Mouse (Mus musculus) left cerebral cortex, adult 11 months (tissue): Measurements from ENCODE around the gene Hnrnpab.

Experiments
- DNase-seq: peaks from one replicate; pipeline ENCODE4 v3.0.0; 2022; ENCODE audit warnings: low spot score

Gene Hnrnpab

DNA sequence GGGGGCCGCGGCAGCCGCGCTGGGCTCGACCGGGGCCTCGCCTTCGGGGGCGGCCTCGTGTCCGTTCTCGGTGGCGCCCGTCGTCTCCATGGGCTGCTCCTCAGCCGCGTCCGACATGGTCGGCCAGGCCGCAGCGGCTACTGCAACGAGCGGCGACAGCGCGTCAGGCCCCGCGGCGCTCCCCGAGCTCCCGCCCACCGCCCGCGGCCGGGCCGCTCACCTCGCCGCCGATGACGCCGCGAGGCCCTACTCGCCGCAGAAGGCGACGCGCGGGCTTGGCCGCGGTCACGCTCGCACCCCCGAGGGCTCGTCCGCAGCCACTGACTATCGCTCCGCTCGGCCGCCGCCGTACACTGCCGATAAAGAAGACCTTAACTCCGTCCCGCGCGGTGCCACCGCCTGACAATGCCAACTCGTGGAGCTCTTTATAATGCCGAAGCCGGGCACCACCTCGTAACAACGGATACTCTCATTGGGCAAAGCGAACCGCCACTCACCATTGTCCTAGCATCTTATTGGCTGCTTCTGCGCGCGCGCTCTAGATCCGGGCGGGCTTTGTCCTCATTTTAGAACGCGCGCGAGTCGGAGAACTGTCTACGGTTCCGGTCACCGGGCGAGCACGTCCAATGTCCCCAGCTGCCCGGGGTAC, at the start of gene Hnrnpab:
Hnrnpab (minus strand) TSS at position 401 of the 649 bp plus-strand sequence.
- peak; percentile 98 for DNase-seq

DNA sequence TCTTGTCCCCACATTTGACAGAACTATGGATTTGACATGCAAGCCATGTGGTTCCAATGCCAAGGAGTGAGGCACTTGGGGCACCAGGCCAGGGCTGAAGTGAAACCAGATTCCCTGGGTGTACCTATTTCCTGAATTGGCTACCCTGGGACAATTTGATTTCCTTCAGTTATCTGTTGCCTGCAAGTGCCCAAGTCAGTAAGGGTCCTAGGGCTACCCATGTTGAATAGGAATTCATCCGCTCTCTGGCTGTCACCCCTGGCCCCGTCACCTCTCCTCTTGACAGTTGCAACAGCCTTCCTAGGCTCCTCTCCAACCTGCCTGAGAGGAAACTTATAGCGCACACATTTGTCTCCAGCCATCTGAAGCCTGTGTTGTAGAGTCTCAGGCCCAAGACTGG, 48.2 kb upstream of the Hnrnpab start:
- DNase-seq: no peak

GRCm38 (mm10) chr11:51653736-51654135, 47.1 kb upstream of the Hnrnpab start:
- no peak for DNase-seq

- DNase-seq: no peak
These were observed 46.3 kb upstream of the Hnrnpab start for GRCm38 (mm10) chr11:51652889-51653418.

GRCm38 (mm10) chr11:51650691-51651515, 44.3 kb upstream of the Hnrnpab start, which contains the start of the genes N4bp3 and D930048N14Rik:
Gene N4bp3, minus strand, starts transcription at chr11:51650842.
Gene D930048N14Rik, plus strand, starts transcription at chr11:51650954.
- DNase-seq: no peak

GRCm38 (mm10) chr11:51650261-51650660, 43.6 kb upstream of the Hnrnpab start:
- no peak for DNase-seq

DNA sequence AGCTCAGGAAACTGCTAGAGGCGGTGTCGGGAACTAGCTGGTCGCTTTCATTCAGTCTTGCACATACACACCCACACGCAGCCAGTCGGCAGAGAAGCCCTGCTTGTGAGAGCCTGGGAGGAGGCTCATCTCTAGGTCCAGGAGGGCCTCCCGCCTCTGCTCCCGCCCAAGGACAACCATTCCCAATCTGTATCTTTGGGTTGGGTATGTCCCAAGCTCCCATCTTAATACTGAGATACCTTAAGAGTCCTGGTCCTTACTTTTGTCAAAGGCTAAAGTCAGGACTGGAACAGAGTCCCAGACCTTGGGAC, 43.2 kb upstream of the Hnrnpab start:
- DNase-seq: no peak

DNA sequence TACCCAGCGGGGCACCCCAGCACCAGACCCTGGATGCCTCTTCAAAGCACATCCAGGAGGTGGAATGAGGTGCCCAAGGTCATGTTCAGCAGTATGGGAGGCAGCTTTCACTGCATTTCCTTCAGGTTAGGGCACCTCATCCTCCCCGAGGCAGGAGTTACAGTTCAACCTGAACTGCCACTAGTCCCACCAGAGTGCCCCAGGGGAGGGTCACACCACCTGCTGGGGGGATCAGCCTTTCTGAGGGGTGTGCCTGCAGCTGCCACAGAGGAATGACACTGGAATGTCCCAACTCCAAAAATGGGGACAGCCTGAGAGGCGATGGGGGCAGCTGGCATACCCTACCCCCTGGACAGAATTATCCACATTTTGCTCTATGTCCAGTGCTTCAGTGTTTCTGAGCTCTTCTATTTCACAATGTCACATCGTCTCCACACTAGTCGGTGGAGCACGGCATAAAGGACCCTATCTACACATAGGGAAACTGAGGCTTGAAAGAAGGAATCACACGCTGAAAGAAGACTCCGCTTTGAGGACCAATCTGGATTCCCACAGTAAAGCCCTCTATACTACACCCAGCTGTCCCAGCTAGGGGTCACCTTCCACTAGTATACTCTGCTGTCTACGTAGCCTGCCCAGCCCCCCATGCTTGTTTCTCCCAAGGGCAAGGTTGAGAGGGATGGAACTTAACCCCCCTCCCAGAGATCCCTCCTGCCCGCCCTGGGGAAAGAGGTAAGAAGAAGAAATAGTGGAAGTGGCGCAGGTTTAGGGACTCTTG, 42.7 kb upstream of the Hnrnpab start:
- DNase-seq: no peak

- DNase-seq: no peak
These were observed 41.9 kb upstream of the Hnrnpab start for GRCm38 (mm10) chr11:51648566-51648965.

DNA sequence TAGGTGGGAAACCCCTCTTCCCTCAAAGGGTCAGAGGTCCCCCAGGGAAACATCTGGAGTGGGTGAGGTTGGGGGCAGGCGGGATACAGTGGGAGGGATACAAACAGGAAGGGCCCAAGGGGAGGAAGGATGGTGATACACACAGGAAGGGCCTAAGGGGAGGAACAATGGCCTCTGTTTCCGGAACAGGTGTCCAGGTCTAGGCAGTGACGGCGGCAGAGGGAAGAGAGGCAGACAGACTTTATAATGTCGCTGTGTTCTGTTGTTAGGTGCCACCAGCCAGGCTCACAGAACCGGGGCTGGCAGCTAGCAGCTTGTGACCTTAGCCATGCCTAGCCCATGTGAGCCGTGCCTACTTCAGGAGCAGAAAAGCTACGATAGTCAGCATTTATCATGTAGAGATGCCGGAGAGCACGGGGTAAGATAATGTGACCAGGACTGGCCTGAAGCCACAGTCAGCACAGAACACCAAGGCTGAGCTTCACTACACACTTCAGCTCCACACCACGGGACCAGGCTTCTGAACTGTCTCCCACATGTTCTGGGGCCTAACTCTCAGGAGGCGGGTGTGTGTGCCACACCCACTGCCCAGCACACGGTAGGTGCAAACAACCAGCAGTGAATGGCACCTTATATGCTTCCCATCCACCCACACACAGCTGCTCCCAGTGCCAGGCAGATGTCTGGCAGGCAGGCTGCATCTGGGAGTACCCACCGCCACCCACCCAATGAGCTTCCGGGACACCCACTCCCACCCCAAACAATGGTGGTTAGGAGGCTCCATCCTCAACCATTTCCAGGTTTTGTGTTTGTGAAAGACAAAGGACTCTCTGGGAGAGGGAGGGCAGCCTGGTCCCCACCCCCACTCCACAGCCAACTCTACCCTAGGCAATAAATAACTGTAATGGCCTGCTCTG, 40.4 kb upstream of the Hnrnpab start:
- no peak for DNase-seq

DNA sequence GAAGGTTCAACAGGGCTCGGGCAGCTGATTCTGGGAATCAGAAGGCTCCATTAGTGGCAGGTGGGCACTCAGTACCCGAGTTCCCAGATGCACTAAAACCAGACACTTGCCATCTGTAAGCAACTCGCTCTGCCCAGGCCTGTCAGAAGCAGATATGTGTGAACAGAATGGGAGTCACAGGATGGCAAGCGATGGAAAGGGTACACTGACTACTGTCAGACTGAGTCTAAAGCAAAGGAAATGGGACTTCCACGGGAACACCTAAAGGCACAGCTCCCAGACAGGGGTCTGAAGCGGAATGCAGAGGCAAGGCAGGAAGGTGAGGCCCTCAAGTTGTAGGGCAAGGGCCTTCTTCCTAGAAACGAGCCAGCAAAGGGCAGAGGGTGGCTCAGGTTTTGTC, 39.6 kb upstream of the Hnrnpab start:
- no peak for DNase-seq

DNA sequence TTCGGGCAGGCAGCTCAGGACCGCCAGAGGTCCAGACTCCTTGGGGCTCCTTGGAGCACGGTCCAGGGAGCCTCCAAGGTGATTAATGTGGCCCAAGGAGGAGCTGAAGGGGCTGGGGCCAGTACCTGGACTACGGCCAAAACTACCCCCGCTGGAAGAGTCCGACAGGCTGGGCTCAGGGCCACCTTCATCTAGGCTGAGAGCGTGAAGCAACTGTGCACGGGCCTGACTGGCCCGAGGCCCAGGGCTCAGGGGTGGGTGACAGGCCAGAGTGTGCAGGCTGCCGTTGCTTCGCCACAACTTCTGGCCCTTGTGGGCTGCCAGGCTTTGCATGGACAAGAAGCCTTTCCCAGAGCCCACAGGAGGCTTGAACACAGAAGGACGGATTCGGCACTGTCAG, 38.6 kb upstream of the Hnrnpab start:
- DNase-seq: no peak

- no peak for DNase-seq
These were observed 37.6 kb upstream of the Hnrnpab start for GRCm38 (mm10) chr11:51644217-51644616.

- no peak for DNase-seq
These were observed 37.1 kb upstream of the Hnrnpab start for GRCm38 (mm10) chr11:51643761-51644160.

DNA sequence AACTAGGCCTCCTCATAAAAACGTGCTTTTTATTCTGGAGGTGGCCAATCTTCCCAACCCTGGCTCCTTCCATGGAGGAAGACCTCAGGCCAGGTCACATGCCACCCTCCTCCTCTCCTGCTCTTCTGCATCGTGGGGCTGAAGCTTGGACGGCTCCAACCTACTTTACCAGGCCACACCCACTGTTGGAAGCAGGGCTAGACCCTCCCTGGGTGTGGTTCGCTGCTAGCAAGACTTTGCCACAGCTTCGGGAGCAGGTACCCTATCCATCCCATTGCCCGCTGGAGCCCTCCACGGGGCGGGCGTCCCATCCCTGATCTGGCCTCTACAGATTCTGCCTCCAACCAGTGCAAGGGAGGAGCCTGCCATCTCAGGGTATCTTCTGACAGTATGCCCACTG, 36.6 kb upstream of the Hnrnpab start:
- DNase-seq: no peak

DNA sequence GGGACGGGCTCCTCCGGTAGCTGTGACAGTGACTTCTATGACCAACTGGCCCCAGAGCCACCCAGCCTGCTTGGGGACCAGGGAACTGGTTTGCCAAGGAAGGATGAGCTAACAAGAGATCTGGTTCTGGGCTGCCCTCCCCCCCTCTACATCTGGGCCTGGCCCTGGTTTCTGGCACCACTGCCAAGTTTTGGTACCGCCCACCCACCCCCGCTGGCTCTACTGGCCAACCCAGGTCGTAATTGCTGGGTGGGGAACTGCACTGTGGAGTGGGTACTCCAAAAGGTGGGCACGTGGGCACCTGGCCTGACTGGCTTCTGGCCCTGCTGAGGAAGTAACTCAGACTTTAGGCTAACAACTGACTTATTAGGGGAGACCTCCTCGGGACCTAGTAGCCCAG, 34.1 kb upstream of the Hnrnpab start:
- DNase-seq: no peak

- DNase-seq: no peak
These were observed 31.9 kb upstream of the Hnrnpab start for GRCm38 (mm10) chr11:51638497-51638896.

- no peak for DNase-seq
These were observed 31.3 kb upstream of the Hnrnpab start for GRCm38 (mm10) chr11:51637971-51638414.

DNA sequence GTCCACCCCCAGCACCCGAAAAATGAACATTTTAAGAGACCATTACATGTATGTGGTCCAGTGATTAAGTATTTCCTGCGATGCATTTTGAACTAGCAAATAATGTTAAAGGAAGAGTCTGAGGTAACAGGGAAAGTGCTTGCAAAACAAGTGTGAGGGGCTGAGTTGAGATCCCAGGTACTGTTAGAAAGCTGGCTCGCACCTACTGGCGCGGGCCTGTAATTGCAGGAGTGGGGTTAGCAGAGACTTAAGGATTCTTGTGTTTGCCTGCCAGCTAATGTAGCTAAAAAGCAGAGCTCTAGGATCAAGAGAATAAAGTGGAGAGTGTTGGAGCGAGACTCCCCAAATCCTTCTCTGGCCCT, 29.7 kb upstream of the Hnrnpab start:
- no peak for DNase-seq

GRCm38 (mm10) chr11:51635525-51636322, 29.1 kb upstream of the Hnrnpab start, which contains the start of gene Rmnd5b:
Gene Rmnd5b, minus strand, starts transcription at chr11:51635896.
- peak; percentile 90 for DNase-seq

DNA sequence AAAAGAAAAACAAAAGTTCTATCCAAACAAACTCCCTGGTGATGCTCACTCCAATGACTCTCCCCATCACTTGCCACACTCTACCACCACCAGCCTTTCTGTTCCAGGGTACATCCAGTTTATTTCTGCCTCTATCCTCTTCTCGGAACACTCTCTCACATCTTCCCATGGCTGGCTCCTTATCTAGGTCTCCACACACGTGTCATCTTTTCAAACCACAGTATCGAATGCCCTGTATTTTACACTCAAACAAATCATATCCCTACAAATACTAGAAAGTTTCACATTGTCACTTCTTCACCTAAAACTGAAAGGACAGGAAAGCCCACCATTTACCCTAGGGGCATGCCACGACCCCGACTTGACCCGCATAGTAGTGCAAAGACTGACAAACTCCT, 28.5 kb upstream of the Hnrnpab start:
- DNase-seq: no peak
